Mouse (Mus musculus): Measurements from ENCODE around the gene Mcrip1. TPM values are rescaled to one million over a fixed set of nuclear protein-coding genes. Genes with fewer than 3 reads are reported as not detected.
"Not testable (repeated sequence)": the region's sequence is repeated elsewhere in the genome, so short reads cannot be mapped to it uniquely, and the experiment has no call there.

Mcrip1 gene
- polyA plus RNA-seq, 1 experiment from 2014 or later: 244 TPM

DNA sequence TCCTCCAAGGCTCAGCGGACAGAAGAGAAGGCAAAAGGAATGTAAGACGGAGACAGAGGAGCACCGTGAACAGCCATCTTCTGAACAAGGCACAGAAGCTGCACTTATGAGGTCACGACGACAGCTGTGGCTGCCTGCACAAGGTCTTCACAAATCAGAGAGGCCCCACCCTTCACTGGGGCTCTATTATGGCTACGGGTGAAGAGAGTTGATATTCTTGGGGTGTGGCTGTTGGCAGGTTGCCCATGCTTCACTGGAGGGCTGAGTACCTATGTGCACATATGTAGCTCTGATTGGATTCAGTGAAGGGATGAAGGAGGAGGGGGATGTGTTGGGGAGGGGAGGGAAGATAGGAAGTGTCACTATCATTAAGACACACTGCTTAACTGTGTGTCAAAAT is 31.0 kb downstream of the Mcrip1 start:
- ATAC-seq (ENCODE audit: insufficient read depth, low FRiP score, low TSS enrichment) (no peak), DNase-seq (ENCODE audit: low spot score) (no peak)
- 81% methylated on average over 6 of the region's 6 CpGs for WGBS

GRCm38 (mm10) chr11:120518027-120518426 is 31.5 kb downstream of the Mcrip1 start:
- ATAC-seq (ENCODE audit: insufficient read depth, low FRiP score, low TSS enrichment) (no peak), DNase-seq (ENCODE audit: low spot score) (no peak)
- Histone ChIP-seq H3K27me3 (ENCODE audit: control insufficient read depth, insufficient read depth, low read length) (no peaks in the 10 kb centered on the region), H3K4me2 (ENCODE audit: low read depth) (no peak overlapping the region), H3K36me3 (ENCODE audit: control insufficient read depth, insufficient read depth, low read length) (no peaks in the 10 kb centered on the region), H3K4me3 (ENCODE audit: low read depth, low read length) (no peak overlapping the region), H3K4me1 (ENCODE audit: control insufficient read depth, insufficient read depth, low read length) (peaks cover 3% of the 10 kb centered on the region; the same call in 1 of the 2 replicates), H3K27ac (ENCODE audit: low read depth, low read length) (no peak overlapping the region), H3K9ac (ENCODE audit: low read length) (no peak overlapping the region; the same call in 1 of the 2 replicates), H3K9me3 (ENCODE audit: control insufficient read depth, low read length) (no peaks in the 10 kb centered on the region)
- 67% methylated on average over 6 of the region's 6 CpGs for WGBS

More for the DNA sequence above, 31.0 kb downstream of the Mcrip1 start:
- H3K4me2 ChIP-seq (ENCODE audit: low read depth): no peak overlapping the region
- H3K4me1 ChIP-seq (ENCODE audit: control insufficient read depth, insufficient read depth, low read length): peaks cover 3% of the 10 kb centered on the region; the same call in 1 of the 2 replicates
- no peak overlapping the region for H3K27ac ChIP-seq (ENCODE audit: low read depth, low read length)
- H3K36me3 ChIP-seq (ENCODE audit: control insufficient read depth, insufficient read depth, low read length): no peaks in the 10 kb centered on the region
- no peaks in the 10 kb centered on the region for H3K27me3 ChIP-seq (ENCODE audit: control insufficient read depth, insufficient read depth, low read length)
- H3K4me3 ChIP-seq (ENCODE audit: low read depth, low read length): no peak overlapping the region
- H3K9me3 ChIP-seq (ENCODE audit: control insufficient read depth, low read length): no peaks in the 10 kb centered on the region
- no peak overlapping the region; the same call in 1 of the 2 replicates for H3K9ac ChIP-seq (ENCODE audit: low read length)

GRCm38 (mm10) chr11:120517147-120517546 is 32.4 kb downstream of the Mcrip1 start:
- 84% methylated on average over 4 of the region's 4 CpGs for WGBS
- Histone ChIP-seq H3K36me3 (ENCODE audit: control insufficient read depth, insufficient read depth, low read length) (no peaks in the 10 kb centered on the region), H3K4me3 (ENCODE audit: low read depth, low read length) (no peak overlapping the region), H3K9me3 (ENCODE audit: control insufficient read depth, low read length) (no peaks in the 10 kb centered on the region), H3K9ac (ENCODE audit: low read length) (no peak overlapping the region), H3K4me2 (ENCODE audit: low read depth) (no peak overlapping the region), H3K27me3 (ENCODE audit: control insufficient read depth, insufficient read depth, low read length) (no peaks in the 10 kb centered on the region), H3K4me1 (ENCODE audit: control insufficient read depth, insufficient read depth, low read length) (peaks cover 3% of the 10 kb centered on the region; the same call in 1 of the 2 replicates), H3K27ac (ENCODE audit: low read depth, low read length) (no peak overlapping the region)
- DNase-seq (ENCODE audit: low spot score): no peak
- no peak for ATAC-seq (ENCODE audit: insufficient read depth, low FRiP score, low TSS enrichment)

DNA sequence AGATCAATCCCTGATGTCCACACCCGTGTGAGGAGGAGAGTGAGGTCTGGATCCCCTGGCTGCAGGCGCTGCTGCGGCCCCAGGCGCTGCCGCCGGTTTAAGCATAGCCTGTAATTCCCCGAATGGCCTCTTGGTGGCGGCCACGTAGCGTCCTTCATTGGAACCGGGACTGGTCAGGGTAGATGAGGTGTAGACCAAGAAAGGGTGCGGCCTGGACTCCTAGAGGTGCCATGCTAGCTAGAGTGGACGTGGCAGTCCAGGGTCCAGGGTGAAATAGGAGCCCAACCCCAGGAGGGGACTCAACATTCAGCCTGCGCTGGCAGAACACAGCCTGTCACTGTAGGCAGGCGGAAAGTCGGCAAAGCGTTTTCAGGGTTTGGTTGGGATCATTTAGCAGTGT is 33.9 kb downstream of the Mcrip1 start:
- ATAC-seq (ENCODE audit: insufficient read depth, low FRiP score, low TSS enrichment) (no peak), DNase-seq (ENCODE audit: low spot score) (peak; percentile 86)
- Histone ChIP-seq H3K4me2 (ENCODE audit: low read depth) (no peak overlapping the region), H3K27me3 (ENCODE audit: control insufficient read depth, insufficient read depth, low read length) (no peaks in the 10 kb centered on the region), H3K4me3 (ENCODE audit: low read depth, low read length) (no peak overlapping the region), H3K36me3 (ENCODE audit: control insufficient read depth, insufficient read depth, low read length) (no peaks in the 10 kb centered on the region), H3K9me3 (ENCODE audit: control insufficient read depth, low read length) (no peaks in the 10 kb centered on the region), H3K27ac (ENCODE audit: low read depth, low read length) (no peak overlapping the region), H3K9ac (ENCODE audit: low read length) (no peak overlapping the region), H3K4me1 (ENCODE audit: control insufficient read depth, insufficient read depth, low read length) (peaks cover 5% of the 10 kb centered on the region; the same call in 1 of the 2 replicates)
- 17% methylated on average over 17 of the region's 17 CpGs for WGBS

GRCm38 (mm10) chr11:120514262-120514661 is 35.3 kb downstream of the Mcrip1 start:
- H3K27me3 ChIP-seq (ENCODE audit: control insufficient read depth, insufficient read depth, low read length); H3K4me3 ChIP-seq (ENCODE audit: low read depth, low read length); H3K9me3 ChIP-seq (ENCODE audit: control insufficient read depth, low read length); ATAC-seq (ENCODE audit: insufficient read depth, low FRiP score, low TSS enrichment); H3K36me3 ChIP-seq (ENCODE audit: control insufficient read depth, insufficient read depth, low read length); H3K4me2 ChIP-seq (ENCODE audit: low read depth); DNase-seq (ENCODE audit: low spot score); H3K27ac ChIP-seq (ENCODE audit: low read depth, low read length); H3K9ac ChIP-seq (ENCODE audit: low read length); H3K4me1 ChIP-seq (ENCODE audit: control insufficient read depth, insufficient read depth, low read length): not testable (repeated sequence)
- WGBS: 90% methylated on average over 2 of the region's 2 CpGs

- no peak overlapping the region for H3K9ac ChIP-seq (ENCODE audit: low read length)
- ATAC-seq (ENCODE audit: insufficient read depth, low FRiP score, low TSS enrichment): no peak
- H3K9me3 ChIP-seq (ENCODE audit: control insufficient read depth, low read length): no peaks in the 10 kb centered on the region
- no peak overlapping the region for H3K4me2 ChIP-seq (ENCODE audit: low read depth)
- no peaks in the 10 kb centered on the region for H3K27me3 ChIP-seq (ENCODE audit: control insufficient read depth, insufficient read depth, low read length)
- peaks cover 5% of the 10 kb centered on the region; the same call in 1 of the 2 replicates for H3K4me1 ChIP-seq (ENCODE audit: control insufficient read depth, insufficient read depth, low read length)
- no peaks in the 10 kb centered on the region for H3K36me3 ChIP-seq (ENCODE audit: control insufficient read depth, insufficient read depth, low read length)
- no peak overlapping the region for H3K27ac ChIP-seq (ENCODE audit: low read depth, low read length)
- WGBS: 25% methylated on average over 6 of the region's 6 CpGs
- H3K4me3 ChIP-seq (ENCODE audit: low read depth, low read length): no peak overlapping the region
- DNase-seq (ENCODE audit: low spot score): peak; percentile 38
Observed at GRCm38 (mm10) chr11:120512790-120513453, 36.6 kb downstream of the Mcrip1 start.

DNA sequence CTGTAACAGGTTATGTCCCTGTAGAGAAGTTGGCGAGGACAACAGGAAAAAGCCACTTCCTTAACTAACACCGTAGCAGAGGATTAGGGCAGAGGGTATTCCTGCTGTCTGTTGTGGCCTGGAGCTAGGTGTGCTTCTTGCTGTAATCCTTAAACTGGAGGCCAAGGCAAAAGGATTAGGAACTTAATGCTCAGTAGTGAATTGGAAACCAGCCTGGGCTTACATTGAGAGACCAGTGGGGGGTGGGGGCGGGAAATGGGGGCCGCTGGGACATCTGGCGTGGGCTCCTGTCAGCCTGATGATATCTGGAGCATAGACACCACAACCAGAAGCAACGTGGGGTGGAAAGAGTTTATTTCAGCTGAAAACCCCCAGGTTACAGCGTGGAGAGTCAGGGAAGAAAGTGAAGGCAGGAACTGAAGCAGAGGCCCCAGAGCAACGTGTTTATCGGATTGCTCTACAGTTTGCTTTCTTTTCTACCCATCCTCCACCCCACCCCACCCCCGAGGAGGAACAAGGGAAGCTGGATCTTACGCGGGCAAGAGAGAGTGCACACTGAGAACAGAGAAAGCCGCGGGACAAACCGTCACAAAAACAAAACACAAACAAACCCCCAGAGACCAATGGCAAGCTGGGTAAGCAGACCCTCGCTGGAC is 39.0 kb downstream of the Mcrip1 start:
- ATAC-seq (ENCODE audit: insufficient read depth, low FRiP score, low TSS enrichment) (no peak), DNase-seq (ENCODE audit: low spot score) (peak; percentile 27)
- Histone ChIP-seq H3K4me3 (ENCODE audit: low read depth, low read length) (0 out of 2 replicates have a peak overlapping the region, but pooled peaks have one; percentile 6), H3K9me3 (ENCODE audit: control insufficient read depth, low read length) (no peaks in the 10 kb centered on the region), H3K27ac (ENCODE audit: low read depth, low read length) (no peak overlapping the region), H3K9ac (ENCODE audit: low read length) (peak overlapping the region; percentile 42; the same call in 1 of the 2 replicates), H3K4me2 (ENCODE audit: low read depth) (peak overlapping the region; percentile 19; the same call in 1 of the 2 replicates), H3K27me3 (ENCODE audit: control insufficient read depth, insufficient read depth, low read length) (no peaks in the 10 kb centered on the region), H3K36me3 (ENCODE audit: control insufficient read depth, insufficient read depth, low read length) (no peaks in the 10 kb centered on the region), H3K4me1 (ENCODE audit: control insufficient read depth, insufficient read depth, low read length) (peaks cover 5% of the 10 kb centered on the region; the same call in 1 of the 2 replicates)
- WGBS: 13% methylated on average over 16 of the region's 16 CpGs

GRCm38 (mm10) chr11:120509940-120510339 is 39.6 kb downstream of the Mcrip1 start:
- Histone ChIP-seq H3K9ac (ENCODE audit: low read length) (no peak overlapping the region), H3K27me3 (ENCODE audit: control insufficient read depth, insufficient read depth, low read length) (no peaks in the 10 kb centered on the region), H3K36me3 (ENCODE audit: control insufficient read depth, insufficient read depth, low read length) (no peaks in the 10 kb centered on the region), H3K27ac (ENCODE audit: low read depth, low read length) (no peak overlapping the region), H3K9me3 (ENCODE audit: control insufficient read depth, low read length) (no peaks in the 10 kb centered on the region), H3K4me3 (ENCODE audit: low read depth, low read length) (no peak overlapping the region), H3K4me1 (ENCODE audit: control insufficient read depth, insufficient read depth, low read length) (peaks cover 5% of the 10 kb centered on the region; the same call in 1 of the 2 replicates), H3K4me2 (ENCODE audit: low read depth) (no peak overlapping the region)
- ATAC-seq (ENCODE audit: insufficient read depth, low FRiP score, low TSS enrichment): no peak
- WGBS: 60% methylated on average over 4 of the region's 4 CpGs
- no peak for DNase-seq (ENCODE audit: low spot score)

Data from neural tube, embryonic 11.5 days (tissue).